Mouse (Mus musculus): ENCODE measurements around the gene Steap3. TPM values are rescaled to one million over a fixed set of nuclear protein-coding genes. Genes with fewer than 3 reads are reported as not detected.

The Steap3 gene
- total RNA-seq, 2 experiments from 2014 or later: 27.8 to 36.7 TPM

DNA sequence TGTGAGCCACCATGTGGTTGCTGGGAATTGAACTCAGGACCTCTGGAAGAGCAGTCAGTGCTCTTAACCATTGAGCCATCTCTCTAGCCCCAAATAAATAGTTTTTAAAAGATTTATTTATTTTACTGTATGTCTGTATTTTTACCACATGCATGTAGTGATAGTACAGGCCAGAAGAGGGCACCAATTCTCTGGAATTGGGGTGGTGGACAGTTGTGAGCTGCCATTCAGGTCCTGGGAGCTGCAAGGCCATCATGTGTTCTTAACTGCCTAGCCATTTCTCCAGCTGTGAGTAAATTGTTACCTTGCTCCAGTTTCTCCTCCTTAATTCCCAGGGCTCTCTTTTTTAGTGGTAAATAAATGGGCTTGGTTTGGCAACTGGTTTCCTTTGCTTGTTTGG, 118.3 kb downstream of the Steap3 start:
- DNase-seq: peak; percentile 65

DNA sequence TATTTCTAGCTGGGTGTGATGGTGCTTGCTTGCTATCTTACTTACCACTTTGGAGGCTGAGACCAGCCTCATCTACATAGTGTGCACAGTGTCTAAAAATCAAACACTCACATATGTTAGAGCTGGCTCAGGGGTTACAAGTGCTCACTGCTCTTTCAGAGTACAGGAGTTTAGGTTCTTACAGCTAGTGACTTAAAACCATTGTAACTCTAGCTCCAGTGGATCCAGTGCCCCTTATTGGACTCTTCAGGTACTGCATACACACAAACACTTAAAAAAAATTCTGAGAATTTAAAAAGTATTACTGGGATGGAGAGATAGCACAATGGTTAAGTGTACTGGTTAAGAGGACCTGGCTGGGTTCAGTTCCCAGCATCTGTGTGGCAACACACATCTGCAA, 125.5 kb downstream of the Steap3 start:
- peak; percentile 23 for DNase-seq

DNA sequence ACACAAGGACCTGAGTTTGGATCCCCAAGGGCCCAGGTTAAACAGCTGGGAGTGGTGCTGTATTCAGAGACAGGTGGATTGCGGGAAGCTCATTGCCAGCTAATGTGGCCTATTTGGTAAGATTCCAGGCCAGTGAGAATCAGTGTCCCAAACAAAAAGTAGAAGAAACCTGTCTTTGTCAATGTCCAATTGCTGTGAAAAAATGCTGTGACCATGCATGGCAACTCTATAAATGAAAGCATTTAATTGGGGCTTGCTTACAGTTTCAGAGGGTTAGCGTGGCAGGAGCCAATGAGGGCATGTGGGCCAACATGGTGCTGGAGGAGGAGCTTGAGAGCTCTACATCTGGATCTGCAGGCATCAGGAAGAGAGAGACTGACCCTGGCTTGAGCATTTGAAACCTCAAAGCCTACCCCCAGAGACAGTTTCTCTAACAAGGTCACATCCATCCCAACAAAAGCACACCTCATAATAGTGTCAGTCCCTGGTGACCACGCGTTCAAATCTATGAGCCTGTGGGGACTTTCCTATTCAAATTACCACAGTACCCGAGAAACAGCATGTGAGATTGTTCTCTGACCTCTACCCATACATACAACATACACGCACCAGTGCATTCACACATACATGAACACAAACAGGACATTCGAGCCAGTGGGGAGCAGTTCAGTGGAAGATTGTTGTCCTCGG, 126.8 kb downstream of the Steap3 start:
- no peak for DNase-seq

DNA sequence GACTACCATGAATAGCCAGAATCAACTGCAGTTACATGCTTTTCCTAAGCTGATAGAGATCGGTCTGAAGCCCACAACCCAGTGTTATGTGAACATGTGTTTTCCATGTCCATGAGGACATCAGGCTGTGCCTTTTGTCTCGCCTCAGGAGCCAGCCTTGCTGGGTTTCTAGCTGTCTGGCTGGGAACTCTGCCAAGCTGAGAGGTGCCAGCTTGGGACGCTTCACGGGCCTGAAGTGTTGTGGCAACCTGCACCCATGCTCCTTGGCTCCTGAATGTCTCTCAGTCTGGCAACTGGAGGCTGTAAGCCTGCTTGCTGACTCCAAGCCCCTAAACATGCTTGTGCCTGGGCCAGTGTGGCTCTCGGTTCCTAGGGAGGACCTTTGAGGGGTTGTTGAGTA, 130.0 kb downstream of the Steap3 start:
- DNase-seq: peak; percentile 72

Other genes with a start within 250 kb of the Steap3 start
- 10 to 100 TPM; 24.6 to 25.8 TPM for gene Tmem37, start 198.6 kb downstream of the Steap3 start, total RNA-seq (2021)
- gene Dbi, start 151.6 kb downstream of the Steap3 start, total RNA-seq (2021): 1,000 to 10,000 TPM; 1,131 to 1,191 TPM
- 10 to 100 TPM in 1 of 2 experiments, 1 to 10 TPM in 1; 9.9 to 12.4 TPM for gene 3110009E18Rik, start 151.5 kb downstream of the Steap3 start, total RNA-seq (2021)
- under 1 TPM in 1 of 2 experiments, not detected in 1; 0.24 TPM for gene C1ql2, start 67.9 kb upstream of the Steap3 start, total RNA-seq (2021)
- 1 to 10 TPM; 5.2 to 6.7 TPM for gene Marco, start 232.3 kb upstream of the Steap3 start, total RNA-seq (2021)